Mouse (Mus musculus): ENCODE results near the gene Satb1. TPM values are rescaled to one million over a fixed set of nuclear protein-coding genes. Genes with fewer than 3 reads are reported as not detected.

The Satb1 gene
- polyA plus RNA-seq, 1 experiment from 2014 or later = 19.3 TPM

- no peak overlapping the region for H3K27ac ChIP-seq (ENCODE audit: low read length)
Observed at GRCm38 (mm10) chr17:51740246-51740645, 92.8 kb downstream of the Satb1 start.

DNA sequence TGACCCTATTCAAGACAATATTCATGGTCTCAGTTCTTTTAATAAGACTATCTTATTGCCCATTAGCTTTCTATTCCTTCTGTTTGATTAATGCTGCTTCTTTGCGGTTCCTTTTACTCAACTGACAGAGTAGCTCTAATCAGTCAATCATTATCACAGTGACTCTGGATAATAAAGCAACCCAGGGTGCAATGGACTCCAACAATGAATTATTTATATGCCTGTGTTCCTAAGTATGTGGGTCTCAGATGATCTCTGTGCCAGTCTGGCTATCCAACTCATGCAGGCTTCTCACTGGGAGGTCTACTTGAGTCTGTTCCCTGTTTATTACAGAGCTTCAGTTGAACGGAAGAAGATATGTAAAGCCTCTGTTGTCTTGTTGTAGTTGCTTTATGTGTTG lies 108.6 kb downstream of the Satb1 start:
- no peaks in the 10 kb centered on the region for H3K36me3 ChIP-seq (ENCODE audit: control insufficient read depth, insufficient read depth, low read length)
- H3K4me2 ChIP-seq (ENCODE audit: low read length) = no peak overlapping the region
- H3K4me1 ChIP-seq (ENCODE audit: control insufficient read depth, insufficient read depth, low read length) = no peaks in the 10 kb centered on the region
- 35% methylated on average over 2 of the region's 2 CpGs for WGBS
- no peaks in the 10 kb centered on the region for H3K27me3 ChIP-seq (ENCODE audit: control insufficient read depth, insufficient read depth, low read depth, low read length)
- no peaks in the 10 kb centered on the region for H3K9me3 ChIP-seq (replicated peaks; ENCODE audit: control insufficient read depth, low read length, poor library complexity, severe bottlenecking)
- no peak overlapping the region for H3K4me3 ChIP-seq (ENCODE audit: low read depth, low read length)
- no peak overlapping the region for H3K9ac ChIP-seq (ENCODE audit: low read depth, low read length)
- ATAC-seq = no peak
- H3K27ac ChIP-seq (ENCODE audit: low read length) = no peak overlapping the region

More at GRCm38 (mm10) chr17:51740246-51740645, 92.8 kb downstream of the Satb1 start:
- peaks cover 4% of the 10 kb centered on the region; the same call in 1 of the 2 replicates for H3K36me3 ChIP-seq (ENCODE audit: control insufficient read depth, insufficient read depth, low read length)
- ATAC-seq = no peak
- H3K4me3 ChIP-seq (ENCODE audit: low read depth, low read length) = no peak overlapping the region
- H3K27me3 ChIP-seq (ENCODE audit: control insufficient read depth, insufficient read depth, low read depth, low read length) = no peaks in the 10 kb centered on the region
- no peak overlapping the region for H3K4me2 ChIP-seq (ENCODE audit: low read length)
- H3K9me3 ChIP-seq (replicated peaks; ENCODE audit: control insufficient read depth, low read length, poor library complexity, severe bottlenecking) = no peaks in the 10 kb centered on the region
- 0 out of 2 replicates have a peak, but pooled peaks cover 5% of the 10 kb centered on the region for H3K4me1 ChIP-seq (ENCODE audit: control insufficient read depth, insufficient read depth, low read length)
- WGBS = 86% methylated on average over 15 of the region's 15 CpGs
- H3K9ac ChIP-seq (ENCODE audit: low read depth, low read length) = no peak overlapping the region

DNA sequence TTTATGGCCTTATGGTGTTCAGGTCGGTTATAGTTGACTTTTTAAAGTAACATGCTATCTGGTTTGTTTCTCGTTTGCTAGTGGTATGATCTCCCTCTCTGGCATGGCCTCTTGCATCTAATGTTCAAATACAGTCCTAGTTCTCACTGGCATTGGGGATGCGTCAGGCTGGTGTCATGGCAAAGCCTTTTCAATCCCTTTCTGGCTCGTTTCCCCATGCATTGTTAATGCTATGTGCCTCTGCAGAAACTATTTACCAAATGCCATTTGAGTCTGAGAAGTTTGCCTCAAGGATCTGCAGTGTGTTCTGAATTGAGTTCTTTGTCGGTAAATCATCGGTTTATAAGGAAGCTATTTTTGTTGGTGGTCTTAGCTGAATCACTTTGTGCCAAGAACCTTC lies 137.4 kb downstream of the Satb1 start:
- no peak for ATAC-seq
- Histone ChIP-seq H3K27me3 (ENCODE audit: control insufficient read depth, insufficient read depth, low read depth, low read length) (no peaks in the 10 kb centered on the region), H3K4me3 (ENCODE audit: low read depth, low read length) (no peak overlapping the region), H3K27ac (ENCODE audit: low read length) (no peak overlapping the region), H3K9ac (ENCODE audit: low read depth, low read length) (no peak overlapping the region), H3K36me3 (ENCODE audit: control insufficient read depth, insufficient read depth, low read length) (no peaks in the 10 kb centered on the region), H3K9me3 (replicated peaks; ENCODE audit: control insufficient read depth, low read length, poor library complexity, severe bottlenecking) (no peaks in the 10 kb centered on the region), H3K4me2 (ENCODE audit: low read length) (no peak overlapping the region), H3K4me1 (ENCODE audit: control insufficient read depth, insufficient read depth, low read length) (no peaks in the 10 kb centered on the region)
- 60% methylated on average over 6 of the region's 6 CpGs for WGBS

DNA sequence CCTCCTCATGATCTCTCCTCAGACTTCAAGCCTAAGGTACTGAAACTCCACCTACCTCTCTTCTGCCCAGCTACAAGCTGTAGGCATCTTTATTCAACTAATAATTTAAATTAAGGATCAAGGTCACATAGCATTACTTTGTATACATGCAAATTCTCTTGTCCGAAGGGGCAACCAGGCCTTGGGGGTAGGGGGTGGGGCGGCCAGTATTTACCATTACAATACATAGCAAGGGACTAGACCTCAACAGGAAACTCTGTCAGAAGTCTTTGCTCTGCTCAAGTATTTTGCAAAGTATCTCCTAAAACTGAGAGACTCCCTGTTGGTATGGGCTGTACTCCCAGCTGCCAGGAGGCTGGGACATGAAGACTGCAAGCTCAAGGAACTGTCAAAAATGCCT lies 137.8 kb downstream of the Satb1 start:
- Histone ChIP-seq H3K4me2 (ENCODE audit: low read length) (no peak overlapping the region), H3K27ac (ENCODE audit: low read length) (no peak overlapping the region), H3K36me3 (ENCODE audit: control insufficient read depth, insufficient read depth, low read length) (no peaks in the 10 kb centered on the region), H3K4me3 (ENCODE audit: low read depth, low read length) (no peak overlapping the region), H3K9ac (ENCODE audit: low read depth, low read length) (no peak overlapping the region), H3K27me3 (ENCODE audit: control insufficient read depth, insufficient read depth, low read depth, low read length) (no peaks in the 10 kb centered on the region), H3K9me3 (replicated peaks; ENCODE audit: control insufficient read depth, low read length, poor library complexity, severe bottlenecking) (no peaks in the 10 kb centered on the region), H3K4me1 (ENCODE audit: control insufficient read depth, insufficient read depth, low read length) (no peaks in the 10 kb centered on the region)
- 62% methylated on average over 2 of the region's 2 CpGs for WGBS
- ATAC-seq = no peak

GRCm38 (mm10) chr17:51690526-51690925 lies 142.6 kb downstream of the Satb1 start:
- no peak for ATAC-seq
- Histone ChIP-seq H3K4me3 (ENCODE audit: low read depth, low read length) (no peak overlapping the region), H3K4me1 (ENCODE audit: control insufficient read depth, insufficient read depth, low read length) (no peaks in the 10 kb centered on the region), H3K4me2 (ENCODE audit: low read length) (no peak overlapping the region), H3K36me3 (ENCODE audit: control insufficient read depth, insufficient read depth, low read length) (no peaks in the 10 kb centered on the region), H3K9me3 (replicated peaks; ENCODE audit: control insufficient read depth, low read length, poor library complexity, severe bottlenecking) (no peaks in the 10 kb centered on the region), H3K27me3 (ENCODE audit: control insufficient read depth, insufficient read depth, low read depth, low read length) (no peaks in the 10 kb centered on the region), H3K27ac (ENCODE audit: low read length) (no peak overlapping the region), H3K9ac (ENCODE audit: low read depth, low read length) (no peak overlapping the region)
- WGBS = 79% methylated on average over 2 of the region's 2 CpGs

DNA sequence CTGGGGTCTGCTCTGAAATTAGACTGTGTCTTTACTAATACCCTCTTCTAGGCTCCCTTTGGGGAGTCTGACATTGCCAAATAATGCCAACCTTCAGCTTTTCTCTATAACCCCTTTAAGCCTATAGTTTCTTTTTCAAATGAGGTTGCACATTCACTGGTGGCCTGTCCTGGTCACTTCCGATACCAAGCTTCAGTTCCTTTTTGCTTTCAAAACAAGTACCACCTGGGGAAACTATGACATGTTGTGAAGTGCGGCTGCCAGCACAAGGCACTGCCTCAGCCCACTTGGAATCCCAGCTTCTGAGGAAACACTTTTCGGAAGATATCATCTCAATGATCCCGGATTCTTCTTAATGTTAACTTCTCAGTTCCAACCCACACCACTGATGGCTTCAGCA lies 145.9 kb downstream of the Satb1 start:
- no peak for ATAC-seq
- no peak overlapping the region for H3K27ac ChIP-seq (ENCODE audit: low read length)

More for the DNA sequence above, 145.9 kb downstream of the Satb1 start:
- H3K4me3 ChIP-seq (ENCODE audit: low read depth, low read length) = no peak overlapping the region
- no peaks in the 10 kb centered on the region for H3K36me3 ChIP-seq (ENCODE audit: control insufficient read depth, insufficient read depth, low read length)
- WGBS = 93% methylated on average over 4 of the region's 4 CpGs
- H3K9me3 ChIP-seq (replicated peaks; ENCODE audit: control insufficient read depth, low read length, poor library complexity, severe bottlenecking) = no peaks in the 10 kb centered on the region
- no peaks in the 10 kb centered on the region for H3K27me3 ChIP-seq (ENCODE audit: control insufficient read depth, insufficient read depth, low read depth, low read length)
- H3K9ac ChIP-seq (ENCODE audit: low read depth, low read length) = no peak overlapping the region
- H3K4me2 ChIP-seq (ENCODE audit: low read length) = no peak overlapping the region
- no peaks in the 10 kb centered on the region for H3K4me1 ChIP-seq (ENCODE audit: control insufficient read depth, insufficient read depth, low read length)
